Mouse (Mus musculus): ENCODE measurements around the gene Olfr547.

DNA sequence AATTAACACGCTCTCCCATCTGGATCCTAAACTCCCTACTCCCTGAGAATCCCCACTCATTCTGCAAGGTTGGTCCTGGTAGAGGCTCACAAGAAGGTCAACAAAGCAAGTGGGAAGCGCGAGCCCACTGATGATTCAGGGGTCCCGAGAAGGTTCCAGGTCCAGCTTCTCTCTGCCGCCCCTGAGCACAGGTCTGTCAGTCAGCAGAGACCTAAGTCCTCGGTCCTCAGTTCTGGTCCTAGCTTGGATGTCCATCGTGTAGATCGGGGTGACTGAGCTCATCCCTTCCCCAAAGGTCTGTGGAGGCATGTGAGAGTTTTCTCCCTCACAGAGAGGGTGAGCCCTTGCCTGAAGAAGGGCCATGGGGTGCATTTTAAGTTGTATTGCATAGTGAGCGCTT is 26.5 kb upstream of the Olfr547 start:
- TF ChIP-seq CTCF (IDR thresholded peaks at IDR 0.05; ENCODE audit: borderline replicate concordance, control insufficient read depth, extremely low read depth, insufficient read depth, low read length, poor library complexity): no peak
- no peak for TF ChIP-seq POLR2A (IDR thresholded peaks at IDR 0.05; ENCODE audit: control insufficient read depth, extremely low read depth, insufficient read depth, low read length, poor library complexity)
